Mouse (Mus musculus): ENCODE measurements at regions not wholly inside any gene's neighbourhood (a gene's known extent, or its start where the extent isn't known, plus 50 kb on each side); places are given as distances from the start of the nearest gene placed in this dataset.

- no peak for DNase-seq (ENCODE audit: low spot score)
Observed at GRCm38 (mm10) chr15:69632306-69632705, 3131.6 kb upstream of the Lrrc6 start.

- DNase-seq (ENCODE audit: low spot score): no peak
Observed at GRCm38 (mm10) chr15:69617998-69618397, 3117.3 kb upstream of the Lrrc6 start.

- DNase-seq (ENCODE audit: low spot score): no peak
Observed at GRCm38 (mm10) chr15:69614048-69614447, 3113.3 kb upstream of the Lrrc6 start.

- DNase-seq (ENCODE audit: low spot score): no peak
Observed at GRCm38 (mm10) chr15:69591219-69592006, 3090.7 kb upstream of the Lrrc6 start.

GRCm38 (mm10) chr15:69588084-69588483, 3087.4 kb upstream of the Lrrc6 start:
- no peak for DNase-seq (ENCODE audit: low spot score)

- no peak for DNase-seq (ENCODE audit: low spot score)
Observed at GRCm38 (mm10) chr15:69576742-69577141, 3076.0 kb upstream of the Lrrc6 start.

- no peak for DNase-seq (ENCODE audit: low spot score)
Observed at GRCm38 (mm10) chr15:69575611-69576153, 3075.0 kb upstream of the Lrrc6 start.

GRCm38 (mm10) chr15:69554171-69554570, 3053.5 kb upstream of the Lrrc6 start:
- DNase-seq (ENCODE audit: low spot score): no peak

- DNase-seq (ENCODE audit: low spot score): no peak
Observed at GRCm38 (mm10) chr15:69552062-69552628, 3051.4 kb upstream of the Lrrc6 start.

- DNase-seq (ENCODE audit: low spot score): no peak
Observed at GRCm38 (mm10) chr15:69551012-69551411, 3050.3 kb upstream of the Lrrc6 start.

- no peak for DNase-seq (ENCODE audit: low spot score)
Observed at GRCm38 (mm10) chr15:69526441-69527094, 3025.9 kb upstream of the Lrrc6 start.

- no peak for DNase-seq (ENCODE audit: low spot score)
Observed at GRCm38 (mm10) chr15:69484421-69485074, 2983.8 kb upstream of the Lrrc6 start.

- no peak for DNase-seq (ENCODE audit: low spot score)
Observed at GRCm38 (mm10) chr15:69483096-69483495, 2982.4 kb upstream of the Lrrc6 start.

GRCm38 (mm10) chr15:69481087-69481486, 2980.4 kb upstream of the Lrrc6 start:
- DNase-seq (ENCODE audit: low spot score): no peak

GRCm38 (mm10) chr15:69477050-69477449, 2976.3 kb upstream of the Lrrc6 start:
- no peak for DNase-seq (ENCODE audit: low spot score)

GRCm38 (mm10) chr15:69469566-69469965, 2968.9 kb upstream of the Lrrc6 start:
- DNase-seq (ENCODE audit: low spot score): no peak

GRCm38 (mm10) chr15:69460581-69461194, 2960.0 kb upstream of the Lrrc6 start:
- no peak for DNase-seq (ENCODE audit: low spot score)

- DNase-seq (ENCODE audit: low spot score): no peak
Observed at GRCm38 (mm10) chr15:69457473-69457872, 2956.8 kb upstream of the Lrrc6 start.

GRCm38 (mm10) chr15:69456191-69456770, 2955.6 kb upstream of the Lrrc6 start:
- no peak for DNase-seq (ENCODE audit: low spot score)

- DNase-seq (ENCODE audit: low spot score): no peak
Observed at GRCm38 (mm10) chr15:69441008-69441407, 2940.3 kb upstream of the Lrrc6 start.

GRCm38 (mm10) chr15:69413531-69414011, 2912.9 kb upstream of the Lrrc6 start:
- DNase-seq (ENCODE audit: low spot score): no peak

Data from gastrocnemius, adult 18-20 months (tissue).